Mouse (Mus musculus) layer of hippocampus, postnatal 14 days (tissue): ENCODE results near the gene Qsox1. TPM values are rescaled to one million over a fixed set of nuclear protein-coding genes. Genes with fewer than 3 reads are reported as not detected.

Experiments
- DNase-seq, 2 experiments: peaks; one replicate each; pipeline ENCODE4 v3.0.0; 2021 to 2022; ENCODE audit warnings: low spot score in 2 of 2, mixed read lengths in 1 of 2
- long read RNA-seq, 2 experiments: library from polyadenylated mRNA; stranded (forward); transcript quantifications; one replicate each; pipeline ENCODE4 v2.0.0; 2021
- total RNA-seq, 2 experiments: library from RNA; stranded (reverse); gene quantifications; 2 replicates each; pipeline ENCODE4 v1.2.3; 2021

Qsox1 gene
- total RNA-seq = 10 to 100 TPM; 36.7 to 38.3 TPM
- long read RNA-seq, experiment 1, partial matches to known transcripts = 2 of 6 reads
- long read RNA-seq, experiment 1, other reads (novel, unspliced or antisense) = 1 of 6 reads
- long read RNA-seq, experiment 2, partial matches to known transcripts = 3 of 12 reads
- long read RNA-seq, experiment 2, other reads (novel, unspliced or antisense) = 0 of 12 reads

DNA sequence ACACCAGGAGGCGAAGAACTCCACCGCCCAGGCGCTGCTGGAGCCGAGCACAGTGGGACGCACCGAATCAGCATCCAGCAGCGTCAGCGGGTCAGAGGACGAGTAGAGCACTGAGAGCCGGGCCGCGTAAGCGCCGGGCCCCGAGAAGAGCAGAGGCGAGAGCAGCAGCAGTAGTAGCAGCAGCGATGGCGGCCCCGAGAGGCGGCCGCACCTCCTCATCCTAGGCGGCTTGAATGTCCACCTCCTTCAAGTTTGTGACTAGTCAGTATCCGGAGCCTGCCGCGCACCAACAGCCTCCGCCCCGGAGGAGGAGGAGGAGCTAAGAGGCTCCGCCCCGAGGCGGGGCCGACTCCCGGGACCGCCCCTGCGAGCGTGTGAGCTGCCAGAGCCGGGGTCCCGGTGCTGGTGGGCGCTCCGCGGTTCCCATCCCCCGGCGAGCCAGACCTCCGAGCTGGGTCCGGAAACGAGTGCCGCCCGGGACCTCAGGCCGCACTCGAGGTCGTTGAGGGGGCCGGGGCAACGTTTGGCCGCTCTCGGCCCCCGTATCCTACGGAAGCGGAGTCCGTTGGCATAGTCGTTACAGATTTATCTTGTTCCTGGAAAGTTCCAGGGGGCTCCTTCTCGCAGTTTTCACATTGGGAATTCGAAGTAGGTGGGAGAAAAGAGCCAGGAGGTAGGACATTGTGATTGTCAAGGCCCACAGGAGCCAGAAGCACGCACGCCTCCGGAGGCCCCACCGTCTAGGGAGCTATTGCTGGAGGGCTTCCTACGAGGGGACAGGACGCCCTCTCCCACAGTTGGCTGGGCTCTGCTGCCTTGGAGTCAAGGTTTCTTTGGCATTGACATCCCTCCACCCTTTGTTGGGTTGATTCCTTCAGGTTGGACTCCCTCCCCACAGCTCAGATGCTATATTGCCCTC is at the start of gene Qsox1:
Gene Qsox1, minus strand, starts transcription at position 309 of the 919 bp plus-strand sequence.
- peak; percentile 80 to 81 for DNase-seq

DNA sequence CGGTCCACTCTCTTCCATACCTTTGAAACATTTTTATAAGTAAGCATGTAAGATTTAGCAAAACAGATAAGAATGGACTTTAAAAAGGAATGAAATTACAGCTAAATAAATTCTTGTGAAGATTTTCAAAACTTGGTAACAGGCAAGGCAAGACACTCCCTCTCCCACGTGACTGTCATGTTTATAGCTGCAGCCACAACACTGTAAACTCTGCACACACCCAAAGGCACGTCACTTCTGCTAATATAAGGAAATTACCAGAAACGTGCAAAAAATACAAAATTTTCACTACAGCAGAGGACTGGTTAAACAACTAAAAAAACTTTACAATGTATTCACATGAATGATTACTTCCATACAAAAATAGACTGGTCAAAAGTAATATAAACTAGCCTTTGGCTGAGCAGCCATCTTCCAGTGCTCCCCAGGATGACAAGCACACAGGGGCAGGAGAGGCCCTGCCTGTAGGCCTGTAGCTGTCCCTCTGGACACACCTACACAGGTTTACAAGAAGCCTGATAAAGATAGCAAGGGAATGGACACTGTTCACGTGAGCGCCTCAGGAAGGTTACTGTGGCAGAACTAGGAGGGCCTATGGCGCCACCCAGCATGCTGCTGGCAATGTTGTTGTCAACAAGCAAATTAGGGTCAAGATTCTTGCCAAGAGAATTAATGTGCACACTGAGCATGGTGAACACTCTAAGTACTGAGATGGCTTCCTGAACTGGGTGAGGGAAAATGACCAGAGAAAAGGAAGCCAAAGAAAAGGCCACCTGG is 42.4 kb upstream of the Qsox1 start:
- DNase-seq = peak in 1 of 2 experiments; percentile 14

DNA sequence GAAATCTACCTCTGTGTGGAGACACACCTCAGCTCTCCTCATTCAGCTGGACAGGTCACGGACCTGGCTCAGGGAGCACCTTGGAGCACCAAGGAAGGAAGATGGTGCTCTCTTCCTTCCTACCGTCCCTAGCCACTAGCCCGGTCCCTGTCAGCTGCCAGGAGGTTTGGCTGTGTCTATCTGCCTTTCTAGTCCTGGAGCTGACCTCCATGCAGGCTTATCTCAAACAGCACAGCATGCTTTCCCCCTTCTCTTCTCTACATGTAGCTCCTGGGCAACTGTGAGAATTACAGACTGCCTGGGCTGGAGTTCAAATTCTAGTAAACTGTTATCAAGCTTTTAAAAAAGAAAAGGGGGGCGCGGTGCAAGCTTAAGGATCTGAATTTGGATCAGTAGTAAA is 40.3 kb upstream of the Qsox1 start:
- no peak for DNase-seq

DNA sequence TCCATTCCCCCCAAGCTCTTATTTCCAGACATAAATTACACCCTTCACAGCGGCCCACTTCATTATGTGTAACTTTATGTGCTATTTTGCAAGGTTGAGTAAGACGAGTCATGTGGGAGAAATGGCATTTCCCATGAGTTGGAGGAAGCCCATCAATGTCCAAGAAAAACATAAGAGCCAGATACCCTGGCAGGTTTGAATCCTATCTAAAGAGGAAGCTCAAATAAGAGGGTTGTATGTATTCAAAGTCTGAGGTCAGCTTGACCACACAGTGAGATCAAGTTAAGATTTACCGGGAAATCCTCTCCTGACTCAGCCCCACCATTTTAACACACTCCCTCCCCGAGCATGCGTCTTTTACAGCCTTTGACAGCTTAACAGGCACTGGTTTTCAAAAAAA is 31.5 kb upstream of the Qsox1 start:
- DNase-seq = no peak

DNA sequence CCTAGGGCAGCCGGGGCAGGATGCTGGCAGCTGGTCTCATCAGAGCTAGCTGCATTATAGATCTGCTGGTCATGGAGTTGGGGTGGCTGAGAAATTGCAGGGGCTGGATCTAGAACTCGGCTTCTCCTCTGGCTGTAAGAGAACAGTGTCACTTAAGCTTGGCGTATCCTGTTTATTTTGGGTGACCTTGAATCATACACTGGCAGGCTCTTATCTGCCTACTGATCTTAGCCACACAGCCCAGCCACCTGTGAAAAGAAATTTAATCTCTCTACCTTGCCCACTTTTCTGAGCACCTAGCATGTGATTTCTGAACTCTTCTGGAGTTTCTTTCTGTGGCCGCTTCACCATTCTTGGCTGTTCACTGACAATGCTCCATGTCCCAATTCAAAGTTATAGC is 30.8 kb upstream of the Qsox1 start:
- no peak for DNase-seq

GRCm38 (mm10) chr1:155835667-155836066 is 23.0 kb upstream of the Qsox1 start:
- no peak for DNase-seq

GRCm38 (mm10) chr1:155833610-155834009 is 20.9 kb upstream of the Qsox1 start:
- no peak for DNase-seq

DNA sequence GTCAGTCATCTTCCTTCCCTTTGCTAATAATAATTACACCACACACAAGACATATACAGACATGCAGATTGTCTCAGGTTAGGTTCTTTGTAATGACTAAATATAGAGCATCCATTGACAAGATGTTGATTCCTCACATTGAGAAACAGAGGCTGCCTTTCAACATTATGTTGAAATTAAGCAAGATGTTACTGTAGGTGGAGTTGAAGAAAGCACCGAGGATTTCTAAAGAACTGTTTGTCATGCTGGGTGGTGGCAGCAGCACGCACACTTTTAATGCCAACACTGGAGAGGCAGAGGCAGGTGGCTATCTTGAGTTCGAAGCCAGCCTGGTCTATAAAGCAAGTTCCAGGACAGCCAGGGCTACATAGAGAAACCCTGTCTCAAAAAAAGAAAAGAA is 19.3 kb upstream of the Qsox1 start:
- no peak for DNase-seq

GRCm38 (mm10) chr1:155830861-155831260 is 18.2 kb upstream of the Qsox1 start:
- no peak for DNase-seq

- no peak for DNase-seq
These were observed 15.1 kb upstream of the Qsox1 start for GRCm38 (mm10) chr1:155827703-155828295.

- DNase-seq = no peak
These were observed 14.2 kb upstream of the Qsox1 start for GRCm38 (mm10) chr1:155826803-155827395.

GRCm38 (mm10) chr1:155825940-155826716 is 13.4 kb upstream of the Qsox1 start:
- no peak for DNase-seq

DNA sequence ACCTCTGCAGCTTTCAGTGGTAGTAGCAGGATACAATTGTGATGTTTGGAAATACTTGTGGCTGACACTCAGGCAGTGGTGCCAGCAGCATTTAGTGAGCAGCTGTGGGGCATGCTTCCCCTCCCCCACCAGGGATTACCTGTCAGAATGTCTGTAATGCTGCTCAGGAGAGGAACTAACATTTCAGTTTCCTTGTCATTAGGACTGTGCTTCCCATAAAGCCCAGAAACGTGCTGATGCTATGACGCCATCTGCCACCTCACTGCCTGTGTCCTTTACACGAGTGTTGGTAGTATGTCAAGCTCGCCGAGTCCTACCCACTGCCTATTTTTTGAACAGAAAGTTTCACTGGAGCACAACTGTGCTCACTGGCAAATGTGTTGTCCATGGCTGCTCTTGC is 8.0 kb upstream of the Qsox1 start:
- no peak for DNase-seq

GRCm38 (mm10) chr1:155816167-155816566 is 3.5 kb upstream of the Qsox1 start:
- no peak for DNase-seq

DNA sequence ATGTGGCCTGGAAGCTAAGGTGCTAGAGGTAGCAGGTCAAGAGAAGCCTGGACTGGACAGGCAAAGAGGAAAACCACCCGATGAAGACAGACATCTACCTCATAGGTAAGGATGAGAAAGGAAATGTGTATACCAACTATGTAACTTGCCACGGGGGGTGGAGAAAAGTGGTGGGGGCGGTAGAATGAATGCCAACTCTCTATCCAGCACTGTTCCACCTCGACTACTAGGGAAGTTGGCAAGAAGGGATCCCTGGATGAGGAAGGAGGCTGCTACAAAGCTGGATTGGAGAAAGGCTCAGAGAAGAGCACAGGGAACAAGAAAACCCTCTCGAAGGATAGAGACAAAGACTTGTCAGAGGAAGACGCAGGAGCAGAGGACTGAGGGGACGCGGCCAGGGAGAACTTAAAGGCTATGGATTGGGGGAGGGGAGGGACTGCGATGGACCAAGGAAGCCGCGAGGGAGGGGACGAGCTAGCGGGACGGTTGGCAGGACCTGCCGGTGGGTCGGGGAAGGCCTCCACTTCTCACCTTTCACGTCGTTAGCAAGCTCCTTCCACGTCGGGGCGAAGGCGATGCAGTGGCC is 601 bp downstream of the Qsox1 start:
- DNase-seq = no peak

DNA sequence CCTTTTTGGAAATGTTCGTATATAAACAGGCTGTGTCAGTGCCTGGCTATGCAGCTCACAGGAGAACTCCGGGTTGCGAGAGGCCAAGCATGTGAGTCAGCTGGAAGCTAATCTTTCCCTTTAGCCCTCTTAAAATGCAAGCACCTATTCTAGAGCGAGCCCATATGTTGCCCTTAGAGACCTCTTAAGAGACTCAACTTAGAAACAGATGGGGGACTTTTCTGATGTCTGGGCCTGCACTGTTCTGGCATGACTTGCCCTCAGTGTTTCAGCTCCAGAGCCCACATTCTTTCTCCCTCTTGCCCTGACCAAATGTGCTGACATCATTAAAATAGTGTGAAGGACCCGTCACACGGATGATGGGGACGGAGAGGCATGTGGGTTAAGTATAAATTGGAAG is 2.1 kb downstream of the Qsox1 start:
- no peak for DNase-seq

DNA sequence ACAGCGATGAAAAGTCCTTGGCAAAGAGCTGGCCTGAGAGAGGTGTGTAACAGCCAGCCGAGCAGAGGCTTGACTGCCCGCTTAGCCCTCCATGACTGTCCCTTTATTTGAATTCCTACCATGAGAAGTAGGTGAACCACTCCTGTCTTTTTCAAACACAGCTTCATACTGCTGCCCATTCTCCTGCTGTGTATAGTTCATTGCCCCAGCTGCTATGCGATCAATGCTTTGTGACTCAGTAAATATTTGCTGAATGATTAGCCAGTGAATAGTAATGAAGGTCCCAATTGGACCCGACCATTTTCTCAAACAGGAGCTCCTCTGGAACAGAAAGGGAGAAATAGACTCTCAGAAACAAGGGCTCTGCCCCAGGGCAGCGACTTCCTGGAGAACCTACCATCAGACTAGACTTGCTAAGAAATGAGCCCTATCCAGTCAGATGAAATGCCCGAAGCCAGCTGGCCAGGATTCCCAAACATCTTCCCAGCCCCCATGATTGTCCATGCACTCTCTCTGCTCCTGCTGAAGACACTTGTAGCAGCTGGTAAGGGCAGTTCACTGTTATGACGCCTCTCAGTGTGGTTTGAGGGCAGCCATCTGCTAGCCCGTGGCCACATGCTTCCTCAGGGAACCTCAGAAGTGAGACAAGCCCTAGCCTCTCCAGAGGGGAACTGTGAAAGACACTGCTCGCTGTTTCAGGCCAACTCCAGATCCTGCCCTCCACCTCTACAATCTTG is 2.8 kb downstream of the Qsox1 start:
- DNase-seq = no peak

DNA sequence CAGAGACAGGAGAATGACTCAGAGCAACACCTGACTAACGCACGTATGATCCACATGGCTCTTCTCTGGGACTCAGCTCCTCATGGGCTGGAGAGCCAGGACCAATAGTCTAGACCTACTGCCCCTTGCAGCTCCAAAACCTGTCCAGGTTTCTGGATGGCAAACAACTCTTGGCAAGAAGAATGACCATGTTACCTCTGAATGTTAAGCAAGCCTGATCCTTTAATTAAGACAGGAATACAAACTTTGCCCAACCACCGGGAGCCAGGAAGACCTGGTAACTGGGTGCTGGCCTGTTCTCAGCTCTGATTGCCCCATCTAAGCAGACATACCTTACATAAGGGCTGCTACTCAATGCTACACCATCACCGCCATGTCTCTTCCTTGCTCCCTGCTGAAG is 4.4 kb downstream of the Qsox1 start:
- DNase-seq = no peak

- DNase-seq = no peak
These were observed 7.1 kb downstream of the Qsox1 start for GRCm38 (mm10) chr1:155805607-155806006.
